Mouse (Mus musculus) C2C12 (cell line): ENCODE measurements around the gene Hoxd10.

Source experiments
- CEBPB ChIP-seq: IDR thresholded peaks from one replicate; pipeline ENCODE4 v1.6.1; 2011; ENCODE audit warnings: low read depth, mild to moderate bottlenecking, control low read depth, moderate library complexity
- CTCF ChIP-seq: IDR thresholded peaks from one replicate; pipeline ENCODE4 v1.5.1; 2011; ENCODE audit not compliant: control insufficient read depth, insufficient read depth, insufficient read length
- MAX ChIP-seq: IDR thresholded peaks from one replicate; pipeline ENCODE4 v1.6.1; 2011; ENCODE audit warnings: mild to moderate bottlenecking, control low read depth
- MYOD1 ChIP-seq: IDR thresholded peaks from one replicate; pipeline ENCODE4 v1.6.1; 2011; ENCODE audit warnings: low read depth; ENCODE audit not compliant: control insufficient read depth, insufficient read length
- MYOG ChIP-seq: IDR thresholded peaks from one replicate; pipeline ENCODE4 v1.6.1; 2011; ENCODE audit not compliant: control insufficient read depth, insufficient read length; ENCODE audit errors: extremely low read depth
- USF1 ChIP-seq: IDR thresholded peaks from one replicate; pipeline ENCODE4 v1.6.1; 2011; ENCODE audit warnings: low read depth, mild to moderate bottlenecking, control low read depth, moderate library complexity

DNA sequence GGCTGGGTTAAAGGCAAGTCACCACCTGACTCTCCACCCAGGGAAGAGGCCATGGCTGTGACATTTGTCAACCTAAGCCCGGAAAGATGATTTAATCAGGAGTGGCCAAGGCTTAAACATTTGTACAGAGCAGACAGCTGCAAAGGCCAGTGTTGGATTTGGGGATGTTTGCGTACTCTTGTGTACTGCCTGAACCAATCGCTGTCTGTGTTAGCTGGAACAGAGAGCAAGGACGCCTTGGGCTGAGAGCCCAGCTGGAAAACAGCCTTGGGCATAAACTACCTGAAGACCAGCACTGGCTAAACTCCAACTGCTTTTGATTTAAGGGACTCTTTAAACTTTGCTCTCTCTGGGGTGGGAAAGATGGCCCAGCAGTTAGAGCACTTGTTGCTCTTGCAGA lies 17.0 kb downstream of the Hoxd10 start:
- TF ChIP-seq CTCF: no peak
- TF ChIP-seq MYOG: no peak
- no peak for TF ChIP-seq MYOD1
- no peak for TF ChIP-seq CEBPB
- TF ChIP-seq MAX: no peak
- no peak for TF ChIP-seq USF1
